Mouse (Mus musculus): ENCODE data around the gene Pax3.

- TF ChIP-seq POLR2A (IDR thresholded peaks at IDR 0.05; ENCODE audit: borderline replicate concordance, low read depth, low read length) = no peak
- no peak for TF ChIP-seq CTCF (IDR thresholded peaks at IDR 0.05; ENCODE audit: low read depth, low read length)
Observed at GRCm38 (mm10) chr1:78200191-78200590, 3.3 kb upstream of the Pax3 start.

All from bone marrow macrophage, adult 2 months (primary cell).